14 mouse cellular contexts compared by ENCODE assay signal in the genomic region with DNA sequence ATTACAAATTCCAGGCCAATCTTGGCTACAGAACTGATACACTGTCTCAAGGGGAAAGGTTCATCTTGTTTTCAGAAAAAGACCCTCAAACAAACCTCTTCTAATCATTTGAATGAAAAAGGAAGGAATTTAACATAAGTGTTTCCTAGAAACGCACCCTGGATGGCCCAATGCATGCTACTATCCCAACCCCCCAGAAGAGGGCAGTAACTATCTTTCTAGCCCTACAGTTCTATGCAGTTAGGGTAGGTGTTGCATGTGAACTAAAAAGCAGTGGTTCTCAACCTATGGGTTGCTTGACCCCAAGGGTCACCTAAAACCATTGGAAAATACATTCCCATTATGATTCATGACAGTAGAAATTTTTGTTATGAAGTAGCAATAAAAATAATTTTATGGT. TPM values are rescaled to one million over a fixed set of nuclear protein-coding genes. Genes with fewer than 3 reads are reported as not detected.
DNase-seq lines count a peak whose midpoint lies in the region; ATAC-seq lines count a peak whose summit lies in the region.
"Had no signal": no experiment of that assay in that cellular context is flagged by ENCODE, and none has a peak within 500 bp of the region (broad histone marks: within the 10 kb centered on the region; RNA-seq: fewer than 3 reads in every experiment).

No protein-coding gene starts in this region.

- no peak overlapping the region for H3K4me2 ChIP-seq in forebrain, embryonic 14.5 days (ENCODE audit: low read length)
- H3K4me2 ChIP-seq in forebrain, embryonic 11.5 days (ENCODE audit: low read depth, low read length, severe bottlenecking): no peak overlapping the region
- H3K4me2 ChIP-seq in embryonic facial prominence, embryonic 11.5 days (ENCODE audit: low read depth, low read length): no peak overlapping the region
- H3K4me2 ChIP-seq: hindbrain, embryonic 13.5 days; liver, embryonic 15.5 days had no signal

- intact Hi-C loops in heart, postnatal 25 days (cut with DNase I): loop anchor here (5.0 kb wide), 1 partner anchor 153 kb away; no protein-coding TSS in a partner anchor

- no peak overlapping the region for H3K27ac ChIP-seq in forebrain, embryonic 14.5 days (ENCODE audit: low read depth, low read length)
- H3K27ac ChIP-seq in forebrain, embryonic 11.5 days (ENCODE audit: low read depth, low read length): no peak overlapping the region
- H3K27ac ChIP-seq in embryonic facial prominence, embryonic 11.5 days (replicated peaks; ENCODE audit: low read depth, low read length): no peak overlapping the region
- H3K27ac ChIP-seq: hindbrain, embryonic 13.5 days; liver, embryonic 15.5 days had no signal

- WGBS in forebrain, embryonic 14.5 days: 38% methylated on average over 1 of the region's 1 CpGs
- WGBS in forebrain, embryonic 11.5 days: 50% methylated on average over 1 of the region's 1 CpGs
- 50% methylated on average over 1 of the region's 1 CpGs for WGBS in embryonic facial prominence, embryonic 11.5 days

- H3K36me3 ChIP-seq in forebrain, embryonic 14.5 days (ENCODE audit: control insufficient read depth, insufficient read depth, low read length): no peaks in the 10 kb centered on the region
- H3K36me3 ChIP-seq in forebrain, embryonic 11.5 days (ENCODE audit: control insufficient read depth, insufficient read depth, low read length): no peaks in the 10 kb centered on the region
- H3K36me3 ChIP-seq in embryonic facial prominence, embryonic 11.5 days (replicated peaks; ENCODE audit: control insufficient read depth, insufficient read depth, low read depth, low read length): no peaks in the 10 kb centered on the region
- H3K36me3 ChIP-seq: hindbrain, embryonic 13.5 days; liver, embryonic 15.5 days had no signal

- H3K4me1 ChIP-seq in forebrain, embryonic 14.5 days (ENCODE audit: control insufficient read depth, insufficient read depth, low read length): no peaks in the 10 kb centered on the region
- H3K4me1 ChIP-seq in forebrain, embryonic 11.5 days (replicated peaks; ENCODE audit: control insufficient read depth, insufficient read depth, low read length): no peaks in the 10 kb centered on the region
- no peaks in the 10 kb centered on the region for H3K4me1 ChIP-seq in embryonic facial prominence, embryonic 11.5 days (ENCODE audit: control insufficient read depth, insufficient read depth, low read length)
- H3K4me1 ChIP-seq: hindbrain, embryonic 13.5 days; liver, embryonic 15.5 days had no signal

- H3K9ac ChIP-seq in forebrain, embryonic 14.5 days (ENCODE audit: low read length): no peak overlapping the region
- no peak overlapping the region for H3K9ac ChIP-seq in forebrain, embryonic 11.5 days (ENCODE audit: low read length)
- no peak overlapping the region for H3K9ac ChIP-seq in embryonic facial prominence, embryonic 11.5 days (replicated peaks; ENCODE audit: low read length)
- H3K9ac ChIP-seq: hindbrain, embryonic 13.5 days; liver, embryonic 15.5 days had no signal

- ATAC-seq in forebrain, embryonic 14.5 days: no peak
- no peak for ATAC-seq in forebrain, embryonic 11.5 days (replicated peaks; ENCODE audit: low FRiP score)
- no peak for ATAC-seq in embryonic facial prominence, embryonic 11.5 days (replicated peaks; ENCODE audit: insufficient number of reproducible peaks, low FRiP score, low TSS enrichment, low read depth)
- no peak for ATAC-seq in megakaryocyte-erythroid progenitor cell, adult 5-6 weeks (replicated peaks; ENCODE audit: low FRiP score, low TSS enrichment, poor library complexity, severe bottlenecking)

- no peaks in the 10 kb centered on the region for H3K9me3 ChIP-seq in forebrain, embryonic 14.5 days (replicated peaks; ENCODE audit: control insufficient read depth, low read length)
- H3K9me3 ChIP-seq in forebrain, embryonic 11.5 days (ENCODE audit: control insufficient read depth, low read length): no peaks in the 10 kb centered on the region
- no peaks in the 10 kb centered on the region for H3K9me3 ChIP-seq in embryonic facial prominence, embryonic 11.5 days (replicated peaks; ENCODE audit: control insufficient read depth, low read length)
- H3K9me3 ChIP-seq: hindbrain, embryonic 13.5 days; liver, embryonic 15.5 days had no signal

- H3K27me3 ChIP-seq in forebrain, embryonic 14.5 days (replicated peaks; ENCODE audit: control insufficient read depth, insufficient read depth, low read length): no peaks in the 10 kb centered on the region
- no peaks in the 10 kb centered on the region for H3K27me3 ChIP-seq in forebrain, embryonic 11.5 days (ENCODE audit: control insufficient read depth, insufficient read depth, low read length)
- H3K27me3 ChIP-seq in embryonic facial prominence, embryonic 11.5 days (ENCODE audit: control insufficient read depth, insufficient read depth, low read length): no peaks in the 10 kb centered on the region
- H3K27me3 ChIP-seq: hindbrain, embryonic 13.5 days; liver, embryonic 15.5 days had no signal

- no peak overlapping the region for H3K4me3 ChIP-seq in forebrain, embryonic 14.5 days (ENCODE audit: low read depth, low read length)
- H3K4me3 ChIP-seq in forebrain, embryonic 11.5 days (ENCODE audit: low read depth, low read length): no peak overlapping the region
- no peak overlapping the region for H3K4me3 ChIP-seq in embryonic facial prominence, embryonic 11.5 days (ENCODE audit: low read depth, low read length)
- H3K4me3 ChIP-seq: hindbrain, embryonic 13.5 days; liver, embryonic 15.5 days had no signal

- DNase-seq in forebrain, embryonic 14.5 days (ENCODE audit: low spot score): peak; percentile 11
- no peak for DNase-seq in forebrain, embryonic 11.5 days (ENCODE audit: low spot score)
- peak; percentile 17 to 34 for DNase-seq in kidney, postnatal 36 days
- no peak for DNase-seq in kidney, adult 11 months
- DNase-seq in Muller cell, postnatal 12 days (ENCODE audit: inconsistent ontology term): peak; percentile 10
- peak; percentile 35 for DNase-seq in embryonic facial prominence, embryonic 11.5 days (ENCODE audit: low spot score)
- DNase-seq in heart, postnatal 25 days (ENCODE audit: low spot score): no peak
- DNase-seq: cerebellum, adult 18-20 months; gastrocnemius, postnatal 25 days had no signal

RNA-seq across cellular contexts. Expression of gene Bmp15, which starts 3.5 kb away (rescaled TPM):
- polyA plus RNA-seq in forebrain, embryonic 14.5 days (2014; fragmentation: Nextera tagmentation; extraction: Ambion mirVana): 0.17 and 0.33 TPM in 2 replicates
- not detected in 2 replicates for polyA plus RNA-seq in forebrain, embryonic 11.5 days (2014; fragmentation: Nextera tagmentation; extraction: Ambion mirVana)
- 0.15 TPM in 1 of 2 replicates, not detected in the other for polyA plus RNA-seq in embryonic facial prominence, embryonic 11.5 days (2014; fragmentation: Nextera tagmentation; extraction: Ambion mirVana)
- not detected in 2 replicates for total RNA-seq in megakaryocyte-erythroid progenitor cell, adult 5-6 weeks (2014; fragmentation: Nextera tagmentation)
- total RNA-seq in megakaryocyte-erythroid progenitor cell, adult 5-6 weeks (2017): not detected in 2 replicates
- total RNA-seq in heart, postnatal 25 days (2021): under 1 TPM in 1 of 2 experiments, not detected in 1; 0.08 TPM
- total RNA-seq: gastrocnemius, postnatal 25 days had no signal
- polyA plus RNA-seq: C2C12; liver, embryonic 15.5 days; stomach, embryonic 14.5 days had no signal

Comparison
In these comparisons a context has a peak if more than half of its experiments do, and no peak if none do; other contexts are left out.
1. DNase-seq: peak in forebrain, embryonic 14.5 days (single experiment), kidney, postnatal 36 days (2 of 2), Muller cell, postnatal 12 days (single experiment) and embryonic facial prominence, embryonic 11.5 days (single experiment); none in forebrain, embryonic 11.5 days (single experiment), kidney, adult 11 months (single experiment) and heart, postnatal 25 days (single experiment).